Mouse (Mus musculus) kidney, postnatal 10 days (tissue): Measurements from ENCODE around the gene Abcc3.
"Not testable (repeated sequence)": the region's sequence is repeated elsewhere in the genome, so short reads cannot be mapped to it uniquely, and the experiment has no call there.

Experiments
- DNase-seq: peaks from one replicate; pipeline ENCODE4 v3.0.0; 2021; ENCODE audit warnings: mixed read lengths

Abcc3 gene

DNA sequence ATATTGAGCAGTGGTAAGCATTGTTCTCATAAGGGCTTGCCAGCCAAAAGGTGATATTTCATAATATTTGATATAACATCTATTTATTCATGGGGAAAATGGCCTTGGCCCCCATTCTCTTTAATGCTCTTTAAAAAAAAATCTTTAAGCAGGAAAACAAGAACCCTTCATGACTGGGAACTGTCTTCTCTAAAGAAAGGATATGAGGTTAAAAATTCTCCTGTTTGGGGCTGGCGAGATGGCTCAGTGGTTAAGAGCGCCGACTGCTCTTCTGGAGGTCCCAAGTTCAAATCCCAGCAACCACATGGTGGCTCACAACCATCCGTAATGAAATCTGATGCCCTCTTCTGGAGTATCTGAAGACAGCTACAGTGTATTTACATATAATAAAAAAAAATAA is 9.2 kb upstream of the Abcc3 start:
- DNase-seq, result not testable (repeated sequence)

- DNase-seq, result no peak
Measured at GRCm38 (mm10) chr11:94400996-94401395, 8.2 kb upstream of the Abcc3 start.

DNA sequence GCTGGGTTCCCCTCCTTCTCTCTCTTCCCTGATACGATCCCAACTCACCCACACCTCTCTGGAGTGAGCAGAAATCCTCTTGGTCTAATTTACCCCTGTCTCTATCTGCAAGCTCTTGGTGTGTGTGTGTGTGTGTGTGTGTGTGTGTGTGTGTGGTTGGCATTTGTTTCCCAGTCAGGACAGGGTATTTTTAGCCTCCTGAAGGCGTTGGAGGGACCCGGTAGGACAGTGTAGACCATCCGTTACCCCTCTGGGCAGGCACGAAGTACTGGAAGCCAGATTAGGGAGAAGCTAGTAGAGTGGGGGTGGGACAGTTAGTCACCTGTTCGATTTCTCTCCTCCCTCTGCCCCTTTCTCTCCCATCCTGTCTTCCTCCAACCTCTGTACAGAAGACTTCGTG is 1.3 kb upstream of the Abcc3 start:
- DNase-seq, result no peak

GRCm38 (mm10) chr11:94393490-94393889 is 693 bp upstream of the Abcc3 start:
- DNase-seq, result not testable (repeated sequence)

GRCm38 (mm10) chr11:94391661-94392060 is 1.1 kb downstream of the Abcc3 start:
- no peak for DNase-seq

GRCm38 (mm10) chr11:94390825-94391224 is 2.0 kb downstream of the Abcc3 start:
- DNase-seq, result no peak

DNA sequence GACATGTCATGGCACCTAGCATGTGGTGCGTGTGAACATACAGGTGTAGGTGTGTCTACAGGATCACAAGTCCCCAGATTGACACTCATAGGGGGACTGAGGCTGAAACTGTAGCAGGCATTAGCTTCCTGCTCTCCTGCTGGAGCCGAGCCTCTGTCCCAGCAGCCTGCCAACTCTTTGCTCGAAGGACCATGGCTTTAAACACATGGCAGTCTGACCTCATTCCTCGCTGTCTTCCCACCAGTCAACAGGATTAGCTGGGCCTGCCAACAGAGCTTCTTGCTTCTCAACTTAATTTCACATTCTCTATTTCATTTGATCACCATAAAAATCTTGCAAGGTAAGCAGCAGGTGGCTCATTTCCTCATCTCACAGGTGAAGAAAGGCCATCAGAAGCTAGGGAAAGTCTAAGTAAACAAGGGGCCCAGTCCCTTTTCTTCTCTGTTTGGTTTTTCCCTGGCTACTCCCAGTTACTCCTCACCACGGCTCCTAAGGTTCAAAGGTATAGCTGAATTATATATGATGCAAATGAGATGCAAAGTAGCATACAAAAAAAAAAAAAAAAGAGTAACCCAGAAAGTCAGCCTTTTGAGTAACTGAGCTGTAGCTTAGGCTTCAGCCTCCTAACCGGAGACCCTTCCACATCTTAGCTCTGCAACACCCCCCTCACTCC is 2.9 kb downstream of the Abcc3 start:
- DNase-seq, result no peak

GRCm38 (mm10) chr11:94389021-94389420 is 3.8 kb downstream of the Abcc3 start:
- DNase-seq, result no peak

DNA sequence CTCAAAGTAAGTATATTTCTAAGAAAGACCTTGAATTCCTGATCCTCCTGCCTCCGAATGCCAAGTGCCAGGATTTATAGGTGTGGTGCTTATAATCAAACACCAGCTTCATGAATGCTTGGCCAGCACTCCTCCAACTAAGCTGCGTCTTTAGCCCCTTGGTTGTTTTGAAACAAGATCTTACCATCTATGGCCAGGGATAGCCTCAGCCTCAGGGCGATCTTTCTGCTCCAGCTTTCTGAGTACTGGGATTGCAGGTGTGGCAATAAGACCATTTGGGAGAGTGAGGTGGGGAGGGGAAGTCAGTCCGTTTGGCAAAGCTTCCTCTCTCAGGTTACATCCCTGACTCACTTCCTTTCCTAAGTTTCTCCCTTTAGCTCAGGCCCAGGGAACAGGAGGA is 5.0 kb downstream of the Abcc3 start:
- DNase-seq, result no peak

DNA sequence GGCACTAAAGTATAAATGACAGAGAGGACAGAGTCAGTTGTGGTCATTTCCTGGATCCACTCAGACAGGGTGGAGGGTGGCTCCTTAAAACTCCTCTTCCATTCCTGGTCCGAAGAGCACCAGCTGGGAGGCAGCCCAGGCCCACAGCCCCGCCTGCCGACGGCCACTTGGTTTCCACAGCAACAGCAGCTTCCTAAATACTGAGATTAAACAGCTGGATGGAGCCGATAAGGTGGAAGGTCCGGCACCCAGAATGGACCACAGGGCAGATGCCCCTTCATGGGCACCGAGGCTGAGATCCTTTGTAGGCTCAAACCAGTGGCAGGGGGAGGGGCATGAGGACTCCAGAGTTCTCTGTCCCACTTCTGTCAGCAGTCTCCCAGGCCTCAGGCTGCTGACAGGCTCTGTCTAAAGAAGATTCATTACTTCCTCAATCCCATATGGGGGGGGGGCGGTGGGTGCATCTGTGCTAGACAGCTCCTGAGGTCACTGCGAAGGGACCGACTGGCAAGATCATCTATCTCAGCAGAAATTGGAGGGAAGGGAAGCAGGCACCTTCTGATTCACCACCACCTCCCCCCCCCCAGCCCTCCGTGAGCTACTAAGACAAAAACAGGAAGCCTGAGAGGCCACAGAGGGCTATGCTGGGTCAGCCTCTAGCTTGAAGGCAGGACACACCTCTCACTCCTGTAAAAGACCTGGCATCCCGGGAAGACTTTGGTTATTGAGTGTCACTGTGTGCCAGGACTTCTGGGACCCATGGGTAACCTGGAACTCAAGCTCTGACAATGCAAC is 6.6 kb downstream of the Abcc3 start:
- peak; percentile 83 for DNase-seq

GRCm38 (mm10) chr11:94379736-94380135 is 13.1 kb downstream of the Abcc3 start:
- DNase-seq, result no peak

GRCm38 (mm10) chr11:94379061-94379460 is 13.7 kb downstream of the Abcc3 start:
- peak; percentile 57 for DNase-seq

DNA sequence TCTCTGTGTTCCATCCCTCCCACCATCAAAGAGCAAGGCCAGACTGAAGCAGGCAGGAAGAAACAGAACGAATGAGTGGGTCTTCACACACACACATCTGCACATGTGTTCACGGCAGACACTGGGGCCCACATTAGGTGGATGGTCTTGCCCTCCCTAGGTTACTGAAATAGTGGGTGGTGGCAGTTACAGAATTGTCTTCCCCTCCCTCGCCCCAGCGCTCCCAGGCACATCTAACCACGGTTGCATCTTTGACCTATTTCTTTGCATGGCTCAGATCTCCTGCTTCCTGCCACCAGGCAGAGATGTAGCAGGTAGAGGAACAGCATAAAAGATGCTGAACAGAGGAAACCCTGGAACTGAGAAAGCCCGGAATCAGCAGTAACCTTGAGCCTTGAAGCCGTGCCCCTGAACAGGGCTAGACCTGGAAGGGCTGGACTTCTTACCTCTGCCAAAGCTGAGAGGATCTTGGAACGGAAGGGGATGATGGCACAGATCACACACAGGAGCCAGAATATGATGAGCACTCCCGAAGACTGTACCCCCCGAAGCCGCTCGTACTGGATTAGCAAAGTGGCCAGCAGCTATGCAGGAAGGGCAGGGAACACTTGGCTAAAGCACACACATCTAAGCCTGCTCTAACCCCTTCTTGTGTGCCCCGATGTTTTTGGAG is 18.4 kb downstream of the Abcc3 start:
- DNase-seq, result no peak

GRCm38 (mm10) chr11:94370809-94371208 is 22.0 kb downstream of the Abcc3 start:
- DNase-seq, result no peak

DNA sequence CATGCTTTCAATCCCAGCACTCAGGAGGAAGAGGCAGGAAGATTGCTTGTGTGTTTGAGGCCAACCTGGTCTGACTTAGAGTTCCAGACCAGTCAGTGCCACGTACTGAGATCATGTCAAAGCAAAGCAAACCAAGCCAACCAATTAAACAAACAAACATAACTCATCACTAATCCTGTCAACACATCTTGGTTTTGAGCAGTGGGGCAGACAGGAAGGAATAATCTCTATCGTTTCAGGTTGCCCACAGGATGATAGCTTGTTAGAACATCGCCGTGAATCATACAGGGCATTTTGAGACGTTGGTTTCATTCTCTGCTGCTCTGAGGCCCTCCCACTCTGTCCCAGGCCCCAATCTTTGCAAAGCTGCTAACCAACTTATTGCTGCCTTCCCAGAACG is 22.8 kb downstream of the Abcc3 start:
- no peak for DNase-seq

- no peak for DNase-seq
Measured at GRCm38 (mm10) chr11:94365340-94365739, 27.5 kb downstream of the Abcc3 start.

GRCm38 (mm10) chr11:94363690-94364089 is 29.1 kb downstream of the Abcc3 start:
- DNase-seq, result peak; percentile 50

- no peak for DNase-seq
Measured at GRCm38 (mm10) chr11:94362101-94362500, 30.7 kb downstream of the Abcc3 start.

GRCm38 (mm10) chr11:94361166-94361870 is 31.5 kb downstream of the Abcc3 start:
- no peak for DNase-seq

DNA sequence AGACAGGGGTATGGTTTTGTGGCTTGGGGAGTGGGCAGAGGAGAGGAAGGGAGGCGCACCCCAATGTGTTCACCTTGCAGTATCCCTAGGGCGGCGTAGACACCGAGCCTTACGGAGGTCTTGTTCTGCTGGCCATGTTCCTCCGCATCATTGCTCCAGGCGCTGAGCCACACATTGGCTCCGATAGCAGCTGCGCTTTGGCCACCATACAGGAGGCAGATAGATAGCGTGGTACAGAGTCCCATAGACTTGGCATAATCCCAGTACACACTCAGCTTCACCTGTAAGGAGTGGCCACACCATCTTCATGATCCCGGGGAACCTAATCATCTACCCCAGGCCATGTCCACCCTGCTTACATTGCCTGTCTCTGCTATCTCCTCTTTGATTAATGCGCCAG is 33.6 kb downstream of the Abcc3 start:
- no peak for DNase-seq

DNA sequence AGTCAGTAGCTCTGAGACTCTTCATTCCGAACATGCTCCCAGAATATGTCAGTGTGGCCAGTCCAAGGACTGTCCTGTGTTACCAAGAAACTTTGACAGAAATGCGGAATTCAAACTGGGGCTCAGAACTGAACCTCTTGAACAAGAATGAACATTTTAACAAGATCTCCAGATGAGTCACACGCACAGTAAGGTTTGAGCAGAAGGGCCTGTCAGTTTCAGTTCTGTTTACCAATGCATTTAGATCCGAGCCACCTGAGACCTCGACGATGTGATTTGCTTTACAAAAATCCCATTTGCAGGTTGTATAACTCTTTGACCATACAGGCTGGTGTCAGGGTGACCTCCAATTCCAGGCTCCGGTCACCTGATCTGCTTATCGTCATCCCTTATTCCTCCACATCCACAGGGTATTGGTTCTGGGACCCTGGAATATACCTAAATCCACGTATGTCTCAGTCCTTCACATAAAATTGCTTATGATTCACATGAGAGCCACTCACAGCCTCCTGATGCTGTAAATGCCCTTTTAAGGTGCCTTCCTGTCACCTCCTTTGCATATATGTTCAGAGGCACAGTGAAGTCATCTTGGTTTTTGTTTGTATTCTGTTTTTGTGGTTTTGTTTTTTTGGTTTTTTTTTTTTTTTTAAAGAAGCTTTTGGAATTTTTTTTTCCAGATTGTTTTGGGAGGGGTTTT is 37.1 kb downstream of the Abcc3 start:
- DNase-seq, result no peak

GRCm38 (mm10) chr11:94351094-94351493 is 41.7 kb downstream of the Abcc3 start:
- no peak for DNase-seq

GRCm38 (mm10) chr11:94350337-94350736 is 42.5 kb downstream of the Abcc3 start:
- no peak for DNase-seq
